Mouse (Mus musculus): ENCODE measurements around the gene Cachd1.

- no peak for TF ChIP-seq NANOG (IDR thresholded peaks at IDR 0.05; ENCODE audit: borderline replicate concordance, low read length)
- no peak for TF ChIP-seq CTCF (conservative IDR thresholded peaks at IDR 0.05; ENCODE audit: low read length)
These were observed 24.4 kb downstream of the Cachd1 start for GRCm38 (mm10) chr4:100800730-100801442.
